Mouse (Mus musculus): ENCODE data around the gene Fam50b.

DNA sequence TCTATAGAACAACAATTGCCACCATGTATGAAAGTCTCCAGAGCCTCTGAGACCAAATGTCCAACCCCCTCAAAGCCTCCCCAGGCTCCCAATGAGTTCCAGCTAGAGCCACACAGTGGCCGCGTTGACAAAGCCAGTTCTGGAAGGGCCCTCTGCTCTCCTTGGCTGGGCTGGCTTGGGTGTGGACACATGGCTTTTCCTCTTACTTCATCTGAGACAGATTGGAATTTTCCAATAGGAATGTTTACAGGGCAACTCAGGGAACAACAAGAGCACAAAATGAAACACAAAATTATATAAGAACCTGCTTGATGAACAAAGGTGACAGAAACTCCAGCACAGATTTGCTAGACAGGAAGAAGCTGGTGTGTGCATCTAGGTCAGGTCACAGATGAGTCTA, 59.8 kb downstream of the Fam50b start:
- TF ChIP-seq EP300 (IDR thresholded peaks at IDR 0.05; ENCODE audit: low read depth) (no peak), CTCF (IDR thresholded peaks at IDR 0.05; ENCODE audit: low read depth) (no peak)
